Mouse (Mus musculus) ZHBTc4 (cell line): ENCODE data around the gene Tmco4.
"Not testable (repeated sequence)": the region's sequence is repeated elsewhere in the genome, so short reads cannot be mapped to it uniquely, and the experiment has no call there.

Experiments
- DNase-seq: peaks from one replicate; pipeline ENCODE4 v3.0.0-alpha.2; 2011; ENCODE audit warnings: low read depth, low spot score

Tmco4 gene

DNA sequence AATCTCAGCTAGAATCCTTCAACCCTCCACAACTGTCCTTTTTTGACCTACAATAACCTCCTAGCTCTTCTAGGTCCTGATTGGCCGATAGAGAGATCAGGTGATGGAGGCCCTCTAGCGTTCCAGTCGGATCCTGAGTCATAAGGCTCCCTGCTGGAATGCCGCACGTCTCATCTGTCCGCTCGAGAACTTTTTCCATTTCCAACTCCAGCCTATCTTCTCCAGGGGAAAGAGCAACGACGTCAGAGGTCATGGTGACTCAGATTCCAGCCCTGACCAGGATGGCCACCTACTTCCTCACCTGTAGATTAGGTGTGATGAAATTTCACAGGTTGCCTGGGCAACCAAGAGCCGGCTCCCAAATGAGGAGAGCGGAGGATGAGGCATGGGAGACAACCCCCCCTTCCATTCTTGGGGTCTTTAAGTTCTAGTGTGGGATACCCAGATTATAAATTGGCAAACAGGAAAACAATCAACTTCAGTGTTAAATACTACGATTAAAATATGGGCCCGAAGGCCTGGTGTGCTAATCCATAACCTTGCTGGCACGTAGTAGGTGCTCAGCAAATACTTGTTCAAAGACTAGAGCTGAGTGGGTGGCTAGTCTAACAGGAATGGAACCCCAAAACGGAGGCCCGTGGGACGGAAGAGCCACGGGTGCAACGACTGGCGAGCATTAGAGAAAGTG lies 405 bp upstream of the Tmco4 start:
- DNase-seq: peak; percentile 84

DNA sequence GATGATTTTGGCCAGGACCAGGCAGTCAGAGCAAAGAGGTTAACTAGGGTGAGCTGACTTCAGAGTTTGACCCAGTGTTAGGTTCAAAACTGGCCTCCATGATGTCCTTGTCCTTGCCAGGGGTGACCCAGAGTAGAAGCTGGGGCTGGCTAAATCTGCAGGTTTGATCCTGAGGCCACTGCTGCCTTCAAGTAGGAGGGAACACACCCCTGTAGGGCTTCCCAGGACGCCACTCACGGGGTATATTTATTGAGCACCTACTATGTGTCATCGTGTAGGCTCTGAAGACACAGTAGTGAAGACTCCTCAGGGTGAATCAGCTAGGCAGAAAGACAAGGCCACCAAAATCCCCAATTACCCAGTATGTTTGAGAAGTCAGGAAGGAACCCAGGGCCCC lies 1.0 kb downstream of the Tmco4 start:
- no peak for DNase-seq

DNA sequence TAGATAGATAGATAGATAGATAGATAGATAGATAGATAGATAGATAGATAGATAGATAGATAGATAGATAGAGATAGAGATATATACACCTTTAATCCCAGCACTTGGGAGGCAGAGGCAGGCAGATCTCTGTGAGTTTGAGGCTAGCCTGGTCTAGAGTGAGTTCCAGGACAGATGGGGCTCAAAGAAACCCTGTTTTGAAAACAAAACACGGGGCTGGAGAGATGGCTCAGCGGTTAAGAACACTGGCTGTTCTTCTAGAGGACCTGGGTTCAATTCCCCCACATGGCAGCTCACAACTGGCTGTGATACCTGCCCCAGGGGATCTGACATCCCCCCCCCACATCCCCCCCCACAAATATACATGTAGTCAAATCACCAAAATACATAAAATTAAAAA lies 1.9 kb downstream of the Tmco4 start:
- not testable (repeated sequence) for DNase-seq

DNA sequence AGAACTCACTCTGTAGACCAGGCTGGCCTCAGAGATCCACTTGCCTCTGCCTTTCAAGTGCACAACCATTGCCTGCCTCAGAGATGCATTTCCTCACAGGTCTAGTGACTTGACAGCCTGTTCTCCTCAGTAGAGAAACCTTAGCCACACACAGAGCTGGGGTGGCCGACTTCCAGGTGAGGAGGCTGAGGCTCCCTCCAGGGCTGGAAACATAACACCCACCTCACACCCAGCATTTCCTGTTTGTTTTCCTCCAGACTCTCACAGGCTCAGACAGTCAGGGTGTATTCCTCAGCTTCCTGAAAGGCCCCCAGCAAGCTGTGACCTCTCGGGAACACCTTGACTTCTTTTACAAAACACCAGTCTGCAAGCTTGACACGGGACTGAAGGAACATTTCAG lies 2.5 kb downstream of the Tmco4 start:
- no peak for DNase-seq

DNA sequence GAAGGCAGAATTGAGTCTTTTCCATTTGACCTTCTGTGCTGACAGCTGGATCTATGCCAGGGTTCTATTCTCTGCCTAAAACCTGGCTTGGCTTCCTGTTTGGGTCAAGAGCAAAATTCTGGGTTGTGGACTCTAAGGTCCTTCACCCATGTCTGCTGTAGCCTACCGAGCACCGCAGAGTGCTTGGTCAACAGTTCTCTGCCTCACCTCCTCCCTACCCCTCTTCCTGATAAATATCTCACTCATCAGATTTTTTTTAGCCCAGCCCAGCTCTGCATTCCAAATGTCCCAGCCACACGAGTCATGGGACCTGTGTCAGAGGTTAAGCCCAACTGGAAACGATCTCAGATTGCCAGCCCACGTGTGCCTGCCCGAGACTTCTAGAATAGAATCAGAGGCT lies 3.4 kb downstream of the Tmco4 start:
- DNase-seq: no peak

DNA sequence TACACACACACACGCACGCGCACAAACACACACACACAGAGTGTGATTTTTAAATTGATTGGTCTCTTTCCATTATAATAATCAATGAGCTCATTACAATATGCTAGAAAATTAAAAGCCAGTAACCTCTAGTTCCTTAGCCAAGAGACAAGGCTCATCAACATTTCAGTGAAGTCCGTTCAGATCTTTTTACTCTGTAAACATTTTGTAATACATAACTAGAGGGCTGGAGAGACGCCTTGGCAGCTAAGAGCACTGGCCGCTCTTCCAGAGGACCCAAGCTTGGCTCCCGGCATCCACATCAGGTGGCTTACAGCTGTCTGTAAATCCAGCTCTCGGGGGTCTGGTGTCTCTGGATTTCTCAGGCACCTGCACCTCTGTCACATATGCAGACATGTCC lies 7.3 kb downstream of the Tmco4 start:
- DNase-seq: no peak

DNA sequence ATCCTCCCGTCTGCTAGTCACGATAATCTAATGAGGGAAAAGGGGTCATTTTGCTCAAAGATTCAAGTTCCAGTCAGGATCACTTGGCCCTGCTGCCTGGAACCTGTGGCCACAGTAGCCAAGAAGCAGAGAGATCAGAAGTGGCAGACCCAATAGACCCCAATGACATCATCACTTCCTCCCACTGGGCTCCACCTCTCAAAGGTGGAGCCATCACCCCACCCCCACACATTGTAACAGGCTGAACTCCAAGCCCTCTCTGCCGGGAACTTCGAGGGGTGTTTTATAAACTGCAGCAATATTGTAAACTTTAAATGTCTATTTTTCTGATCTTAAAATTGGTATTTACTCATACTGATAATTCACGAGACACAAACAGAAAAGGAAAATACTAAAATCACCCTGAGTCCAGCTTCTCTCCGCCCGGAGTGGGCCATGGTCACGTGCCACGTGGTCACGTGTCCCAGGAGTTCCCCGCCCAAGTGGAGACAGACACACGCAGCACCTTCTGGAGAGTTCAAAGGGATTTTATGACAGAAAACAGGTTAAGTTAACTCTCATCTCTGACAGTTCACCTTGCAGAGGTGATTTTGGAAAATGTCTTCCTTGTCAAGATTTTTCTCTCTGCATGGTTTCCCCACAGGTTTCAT lies 8.2 kb downstream of the Tmco4 start:
- peak; percentile 84 for DNase-seq

DNA sequence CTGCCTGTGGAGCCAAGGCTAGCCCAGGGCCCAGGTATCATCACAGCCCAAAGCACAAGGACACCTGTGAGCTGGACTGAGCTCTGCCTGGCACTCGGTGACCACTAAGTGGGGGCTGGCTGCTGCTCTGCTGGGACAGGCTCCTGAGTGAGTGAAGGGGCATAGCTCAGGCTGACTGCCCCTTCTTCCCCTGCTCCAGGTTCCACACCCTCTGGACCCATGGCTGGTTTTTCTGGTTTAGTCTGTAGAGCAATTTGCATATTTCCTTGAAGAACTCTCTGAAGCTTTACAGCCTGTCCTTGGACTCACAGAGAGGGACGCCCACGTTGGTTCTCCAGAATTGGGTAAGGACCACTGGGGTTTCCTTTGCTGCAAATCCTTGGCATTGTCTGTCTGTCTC lies 10.7 kb downstream of the Tmco4 start:
- DNase-seq: no peak

DNA sequence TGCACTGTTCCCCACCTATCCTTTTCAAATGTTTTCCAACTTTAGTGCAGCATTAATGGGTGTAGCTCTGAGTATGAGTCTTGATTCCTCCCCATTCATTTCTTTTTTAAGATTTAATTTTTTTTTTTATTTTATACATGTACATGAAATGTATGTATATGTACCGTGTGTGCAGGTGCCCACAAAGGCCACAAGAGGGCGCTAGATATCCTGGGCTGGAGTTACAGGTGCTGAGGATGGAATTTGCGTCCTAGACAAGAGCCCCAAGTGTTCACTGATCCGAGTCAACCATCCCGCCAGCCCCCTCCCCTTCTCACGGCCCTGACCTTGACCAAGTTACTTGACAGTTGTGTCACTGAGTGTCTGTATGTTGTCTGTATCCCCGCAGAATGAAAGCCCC lies 12.1 kb downstream of the Tmco4 start:
- peak; percentile 80 for DNase-seq

DNA sequence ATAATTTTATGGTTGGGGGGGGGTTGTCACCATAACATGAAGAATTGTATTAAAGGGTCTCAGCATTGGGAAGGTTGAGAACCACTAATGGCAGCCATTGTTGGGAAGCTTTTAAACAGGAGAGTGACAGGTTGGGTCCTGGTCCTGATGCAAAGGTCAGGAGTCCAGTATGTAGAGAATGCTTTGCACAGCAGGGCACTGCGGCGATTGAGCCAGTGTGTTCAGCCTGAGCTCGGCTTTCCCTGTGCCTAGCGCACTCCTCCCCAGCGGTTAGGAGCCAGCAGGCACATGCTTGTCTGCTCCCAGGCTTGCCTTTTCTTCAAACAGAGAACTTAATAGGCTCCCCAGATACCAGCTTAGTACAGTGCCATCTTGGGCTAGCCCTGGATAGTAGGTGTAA lies 13.6 kb downstream of the Tmco4 start:
- DNase-seq: no peak

DNA sequence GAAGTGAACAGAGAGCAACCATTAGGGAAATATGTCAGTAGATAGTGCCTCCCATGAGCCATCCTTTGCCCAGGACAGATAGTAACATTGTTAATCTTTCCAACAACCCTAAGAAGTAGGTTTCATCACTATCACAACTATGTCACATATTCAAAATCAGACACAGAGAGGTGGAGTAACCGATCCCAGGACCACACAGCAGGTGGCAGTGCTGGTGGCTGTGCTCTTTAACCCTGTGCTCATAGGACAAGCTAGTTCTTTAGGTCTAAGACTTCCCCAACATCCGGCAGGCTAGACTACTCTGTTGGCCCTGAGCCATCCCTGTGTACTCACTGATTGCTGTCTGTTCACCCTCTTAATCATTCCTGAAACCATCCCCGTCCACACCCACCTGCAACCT lies 21.7 kb downstream of the Tmco4 start:
- no peak for DNase-seq

DNA sequence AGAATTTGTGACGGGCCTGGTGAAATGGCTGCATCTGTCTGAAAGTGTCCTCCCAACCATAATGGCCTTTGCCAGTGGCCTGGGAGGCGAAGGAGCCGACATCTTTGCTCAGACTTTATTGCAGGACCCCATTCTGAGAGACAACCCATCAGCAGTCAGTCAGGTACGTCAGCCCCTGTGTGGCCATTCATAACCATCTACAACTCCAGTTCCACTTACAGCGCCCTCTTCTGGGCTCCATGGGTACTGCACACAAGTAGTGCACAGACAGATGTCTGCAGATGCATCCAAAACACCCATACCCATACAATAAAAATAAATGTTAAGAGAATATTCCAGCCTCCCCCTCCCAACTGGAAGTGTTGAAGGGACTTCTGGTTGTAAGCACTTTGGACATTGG lies 23.7 kb downstream of the Tmco4 start:
- peak; percentile 79 for DNase-seq

DNA sequence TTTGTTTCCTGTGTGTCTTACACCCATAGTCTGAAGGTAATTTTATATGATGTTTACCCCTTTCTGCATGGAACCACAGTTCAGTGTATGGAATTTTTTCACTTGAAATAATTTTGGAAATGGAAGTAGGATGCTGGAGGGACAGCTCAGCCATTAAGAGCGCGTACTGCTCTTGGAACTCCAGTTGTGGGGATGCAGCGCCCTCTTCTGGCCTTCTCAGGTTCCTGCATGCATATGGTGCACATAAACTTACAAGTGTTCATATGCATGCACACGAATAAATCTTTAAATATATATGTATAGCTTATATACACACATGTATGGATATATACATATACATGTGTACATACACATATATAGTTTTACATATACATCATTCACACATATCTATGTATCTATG lies 24.4 kb downstream of the Tmco4 start:
- DNase-seq: peak; percentile 78

DNA sequence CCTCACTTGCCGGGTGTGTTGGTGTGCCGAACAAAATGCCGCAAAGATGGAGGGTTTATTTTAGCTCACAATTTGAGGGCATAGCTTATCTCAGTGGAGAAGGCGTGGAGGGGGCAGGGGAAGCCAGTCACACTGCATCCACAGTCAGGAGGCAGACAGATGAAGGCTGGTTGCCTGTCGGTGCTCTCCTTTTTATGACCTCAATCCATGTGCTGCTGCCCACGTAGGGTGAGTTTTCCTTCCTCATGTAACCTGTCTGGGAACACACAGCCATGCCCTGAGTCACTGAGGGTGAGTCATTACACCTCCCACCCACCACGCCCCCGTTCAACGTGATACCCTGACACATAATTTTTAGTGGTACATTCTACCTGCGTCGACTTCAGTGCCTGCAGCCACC lies 25.9 kb downstream of the Tmco4 start:
- DNase-seq: no peak

DNA sequence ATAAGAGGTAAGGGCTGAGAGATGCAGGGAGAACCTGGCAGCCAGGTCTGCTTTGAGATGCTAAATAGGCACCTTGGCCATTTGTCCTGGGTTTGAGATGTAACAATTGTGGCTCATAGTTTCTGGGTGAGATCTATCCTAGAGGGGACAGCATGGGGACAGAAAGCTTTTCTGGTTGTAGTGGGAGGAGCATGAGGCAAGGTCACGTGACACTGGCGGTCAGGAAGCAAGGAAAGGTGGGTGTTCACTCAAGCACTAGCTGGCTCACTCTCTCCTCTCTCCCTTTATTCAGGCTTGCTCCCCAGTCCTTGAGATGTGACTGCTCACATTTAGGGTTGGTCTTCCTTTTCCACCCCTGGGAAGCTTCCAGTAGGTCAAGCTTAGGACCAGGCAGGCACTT lies 28.3 kb downstream of the Tmco4 start:
- DNase-seq: peak; percentile 75

DNA sequence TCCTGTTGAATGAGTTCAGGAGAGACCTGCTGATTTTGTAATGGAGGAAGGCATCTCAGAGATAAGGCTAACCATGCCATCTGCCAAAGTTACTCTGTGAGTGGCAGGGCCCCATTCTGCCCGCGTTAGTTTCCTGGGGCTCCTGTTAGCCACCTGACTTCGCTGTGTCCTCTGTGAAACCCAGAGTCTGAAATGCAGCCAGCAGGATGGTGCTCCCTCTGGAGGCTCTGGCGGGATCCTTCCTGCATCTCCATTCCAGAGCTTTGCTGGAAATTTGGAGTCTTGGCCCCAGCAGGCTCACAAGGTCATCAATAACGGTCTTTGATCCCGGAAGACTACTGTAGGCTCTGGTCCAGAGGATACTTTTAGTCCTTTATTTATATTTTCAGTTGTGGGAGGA lies 28.7 kb downstream of the Tmco4 start:
- DNase-seq: peak; percentile 56

DNA sequence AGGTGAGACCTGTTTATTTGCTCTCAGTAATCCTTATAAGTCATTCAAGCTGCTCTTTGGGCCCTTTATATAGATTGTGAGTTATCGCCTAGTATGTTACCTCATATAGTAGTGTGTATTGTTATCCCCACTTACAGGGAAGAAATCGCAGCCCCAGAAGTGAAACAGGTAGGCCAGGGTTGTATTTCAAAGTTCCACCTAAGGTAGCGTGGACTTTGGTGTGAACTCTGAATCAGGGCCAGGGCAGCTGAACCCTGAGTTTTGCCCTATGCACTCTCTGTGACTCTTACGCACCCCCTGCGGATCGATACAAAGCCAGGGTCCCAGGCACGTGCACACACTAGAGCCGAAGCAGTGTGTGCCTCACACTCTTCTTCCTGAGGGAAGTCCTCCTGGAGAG lies 31.4 kb downstream of the Tmco4 start:
- no peak for DNase-seq

DNA sequence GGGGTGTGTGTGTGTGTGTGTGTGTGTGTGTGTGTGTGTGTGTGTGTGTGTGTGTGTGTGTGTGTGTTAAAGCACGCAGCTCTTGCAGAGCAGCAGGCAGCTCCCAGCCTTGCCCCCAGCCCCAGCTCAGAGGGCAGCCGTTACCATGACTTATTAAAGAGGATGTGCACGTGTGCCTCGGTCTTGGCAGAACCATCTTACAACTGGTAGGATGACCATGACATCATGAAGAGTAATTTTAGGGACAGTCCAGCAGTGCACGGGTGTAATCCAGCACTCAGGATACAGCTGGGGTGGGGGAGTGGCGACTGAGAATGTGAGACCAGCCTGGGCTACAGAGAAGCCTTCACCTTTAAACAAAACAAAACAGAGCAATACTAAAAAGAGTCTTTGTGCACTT lies 32.5 kb downstream of the Tmco4 start:
- DNase-seq: no peak

DNA sequence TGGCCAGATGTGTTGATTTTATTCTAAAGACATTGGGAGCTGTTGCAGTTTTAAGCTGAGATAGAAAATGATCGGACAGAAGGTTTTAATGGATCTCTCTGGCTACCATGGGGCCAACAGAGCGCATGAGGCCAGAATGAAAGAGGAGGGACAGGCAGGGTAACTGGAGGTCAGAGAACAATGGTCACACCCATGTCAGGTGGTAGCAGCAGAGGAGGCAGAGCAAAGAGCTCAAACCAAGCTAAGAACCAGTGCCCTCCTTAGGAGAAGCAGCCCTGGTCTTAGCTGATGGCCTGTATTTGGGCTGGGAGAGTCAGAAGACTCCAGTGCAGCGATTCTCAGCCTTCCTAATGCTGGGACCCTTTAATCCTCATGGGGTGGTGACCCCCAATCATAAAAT lies 34.7 kb downstream of the Tmco4 start:
- DNase-seq: peak; percentile 55

DNA sequence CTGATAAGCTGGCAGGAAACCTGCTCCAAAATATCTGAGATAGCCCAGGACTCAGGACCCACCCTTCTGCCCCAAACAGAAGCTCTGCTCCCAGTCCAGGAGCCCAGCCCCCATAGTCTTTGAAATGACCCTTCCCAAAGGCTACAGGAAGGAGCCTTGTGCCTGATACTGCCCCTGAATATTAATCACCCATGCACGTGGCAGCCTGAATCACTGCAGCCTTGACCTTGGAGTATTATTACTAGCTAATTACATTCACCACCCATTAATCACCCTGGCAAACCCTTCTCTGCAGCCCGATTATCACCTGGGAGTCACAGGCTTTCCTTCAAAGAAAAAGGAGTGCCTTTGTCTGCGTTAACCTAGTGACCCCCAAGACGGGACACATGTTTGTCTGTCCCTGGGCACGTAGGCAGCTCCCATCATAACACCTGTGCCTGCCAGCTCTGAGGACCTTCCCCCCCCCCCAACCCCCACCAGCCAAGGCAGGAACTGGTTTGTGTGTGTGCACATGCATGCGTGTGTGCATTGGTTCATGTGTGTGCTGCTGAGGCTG lies 35.4 kb downstream of the Tmco4 start:
- DNase-seq: no peak

DNA sequence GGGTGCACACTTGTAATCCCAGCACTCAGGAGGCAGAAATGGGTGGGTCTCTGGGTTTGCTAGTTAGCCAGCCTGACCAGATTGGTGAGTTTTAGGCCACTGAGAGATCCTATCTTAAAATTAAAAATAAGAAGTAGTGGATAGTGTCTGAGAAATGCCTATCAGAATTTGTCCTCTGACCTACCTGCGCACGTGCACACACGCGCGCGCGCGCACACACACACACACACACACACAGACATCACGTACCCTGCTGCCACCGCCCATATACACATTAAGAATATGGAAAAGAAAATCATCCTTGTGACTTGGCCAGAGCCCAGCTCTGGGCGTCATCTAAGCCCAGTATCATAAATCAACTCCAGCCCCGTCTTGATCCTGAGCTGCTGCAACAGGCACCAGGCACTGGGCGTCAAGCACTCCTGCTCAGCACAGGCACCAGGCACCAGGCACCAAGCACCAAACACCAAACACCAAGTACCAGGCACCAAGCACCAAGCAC lies 38.6 kb downstream of the Tmco4 start:
- no peak for DNase-seq

DNA sequence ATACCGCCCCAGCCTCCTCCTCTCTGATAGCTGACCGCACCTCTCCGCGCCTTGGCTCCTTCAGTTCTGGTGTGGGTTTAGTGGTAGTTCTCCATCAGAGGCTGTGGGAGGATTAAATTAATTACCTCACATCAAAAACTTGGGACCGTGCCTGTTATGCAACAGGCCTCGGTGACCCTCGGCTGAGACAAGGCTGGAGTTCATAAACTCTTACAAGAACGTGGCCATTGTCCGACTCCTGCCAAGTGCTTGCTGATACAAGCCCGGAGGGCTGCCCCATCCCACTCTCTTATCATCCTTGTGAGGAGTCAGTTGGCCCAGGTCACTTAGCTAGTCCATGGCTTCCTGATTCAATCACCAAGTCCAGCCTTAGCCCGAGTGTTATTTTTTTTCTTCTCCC lies 40.6 kb downstream of the Tmco4 start:
- DNase-seq: no peak

DNA sequence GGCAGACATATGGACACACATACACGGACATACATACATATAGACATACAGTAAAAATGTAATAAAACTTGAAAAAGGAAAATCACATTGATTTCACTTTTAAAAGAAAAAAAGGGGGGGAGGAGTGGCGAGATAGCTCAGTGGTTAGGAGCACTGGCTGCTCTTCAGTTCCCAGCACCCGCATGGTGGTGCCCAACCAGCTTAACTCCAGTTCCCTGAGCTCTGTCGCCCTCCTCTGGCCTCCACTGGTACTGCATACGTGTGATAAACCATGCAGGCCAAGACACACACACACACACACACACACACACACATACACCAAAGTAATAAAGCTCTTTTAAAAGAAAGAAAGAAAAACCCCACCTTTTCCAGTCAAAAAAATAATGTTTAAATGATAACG lies 42.1 kb downstream of the Tmco4 start:
- peak; percentile 69 for DNase-seq
